Mouse (Mus musculus): ENCODE results near the gene Hdac7.

The Hdac7 gene

DNA sequence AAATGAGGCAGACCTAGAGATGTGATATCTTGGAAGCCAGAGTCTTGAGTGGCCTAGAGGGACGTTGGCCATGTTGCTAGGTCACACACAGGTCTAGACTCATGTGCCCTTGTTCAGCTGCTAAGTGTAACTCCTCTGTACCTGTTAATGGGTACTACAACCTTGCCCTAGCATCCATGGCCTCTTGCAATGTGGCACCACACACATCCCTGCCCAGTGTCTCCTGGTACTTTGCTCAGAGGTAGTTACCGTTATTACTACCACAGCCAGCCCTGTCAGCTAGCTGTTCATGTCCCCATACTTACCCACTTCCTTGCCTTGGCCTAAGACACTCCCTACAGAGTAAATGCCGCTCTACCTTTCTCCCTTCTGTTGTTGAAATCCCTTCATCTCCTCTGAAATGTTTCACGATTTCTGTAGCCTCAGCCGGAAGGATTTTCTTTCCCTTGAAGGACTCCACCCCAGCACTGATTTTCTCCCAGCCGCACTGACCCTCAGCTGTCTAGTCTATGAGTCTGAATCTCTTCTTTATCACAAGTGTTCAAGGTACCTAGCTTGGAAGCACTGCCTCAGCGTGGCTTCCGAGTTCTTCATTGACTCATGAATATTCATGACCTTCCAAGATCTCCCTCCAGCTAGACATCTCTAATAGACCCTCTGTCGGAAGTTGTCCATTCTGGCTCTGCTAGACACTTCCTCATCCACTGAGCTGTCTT, 11.4 kb downstream of the Hdac7 start:
- no peak for DNase-seq (ENCODE audit: low read depth in 1 of 2, low spot score in 2 of 2)

DNA sequence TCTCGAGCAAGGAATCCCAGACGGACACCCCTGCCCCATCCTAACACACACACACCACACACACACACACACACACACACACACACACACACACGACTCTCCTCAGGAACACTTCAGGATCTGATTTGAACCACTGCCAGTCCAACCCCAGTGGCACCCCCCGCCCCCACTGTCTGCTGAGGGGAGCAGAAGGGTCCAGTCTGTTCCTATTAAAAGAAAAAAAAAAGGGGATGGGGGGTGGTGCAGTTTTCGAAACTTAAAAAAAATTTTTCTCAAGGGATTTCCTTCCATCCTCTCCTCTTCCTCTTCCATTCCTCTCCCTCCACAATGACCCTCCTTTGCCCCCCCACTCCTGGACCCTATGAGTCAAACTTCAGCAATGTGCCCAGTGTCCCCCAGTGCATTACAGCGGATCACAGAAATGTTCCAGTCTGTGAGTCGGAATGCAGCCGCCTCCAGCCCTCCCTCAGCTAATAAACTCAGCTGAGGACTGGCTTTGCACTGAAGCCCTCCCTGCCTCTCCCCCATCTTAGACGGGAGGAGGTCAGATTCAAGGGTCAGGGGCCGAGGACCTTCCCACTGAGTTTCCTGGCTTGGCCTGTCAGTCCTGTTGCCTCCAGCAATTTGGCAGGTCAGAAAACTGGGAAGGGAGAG, 12.2 kb downstream of the Hdac7 start:
- no peak for DNase-seq (ENCODE audit: low read depth in 1 of 2, low spot score in 2 of 2)

DNA sequence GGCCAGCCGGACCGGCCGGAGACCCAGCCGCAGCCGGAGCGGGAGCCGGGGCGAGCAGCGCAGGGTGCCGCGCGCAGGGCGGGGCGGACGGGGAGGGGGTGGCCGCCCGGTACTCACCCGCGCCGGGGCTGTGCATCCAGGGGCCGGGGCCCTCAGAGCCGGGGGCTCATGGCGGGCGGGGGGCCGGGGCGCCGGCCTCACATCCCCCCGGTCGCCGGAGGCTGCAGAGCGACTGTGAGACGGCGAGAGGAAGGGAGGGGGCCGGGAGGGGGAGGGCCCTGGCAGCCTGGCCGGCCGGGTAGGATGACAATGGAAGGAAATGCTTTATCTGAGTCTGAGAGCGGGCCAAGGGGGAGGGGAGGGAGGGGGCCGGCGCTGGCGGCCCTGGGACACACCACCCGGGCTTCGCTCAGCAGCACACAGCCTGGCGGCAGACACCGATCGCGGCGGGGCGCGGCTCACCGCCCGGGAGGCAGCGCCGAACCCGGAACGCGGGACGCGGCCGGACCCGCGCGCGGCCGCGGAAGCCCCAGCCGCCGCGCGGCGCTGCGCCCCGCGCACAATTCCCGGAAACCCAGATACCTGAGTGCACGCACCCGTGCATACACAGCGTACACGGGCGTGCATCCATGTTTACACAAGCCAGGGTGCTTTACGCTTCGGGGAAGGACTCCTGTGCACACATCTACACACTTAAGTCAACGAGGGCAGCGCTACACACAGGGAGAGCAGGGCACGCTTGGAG, 12.9 kb downstream of the Hdac7 start:
- no peak for DNase-seq (ENCODE audit: low read depth in 1 of 2, low spot score in 2 of 2)

DNA sequence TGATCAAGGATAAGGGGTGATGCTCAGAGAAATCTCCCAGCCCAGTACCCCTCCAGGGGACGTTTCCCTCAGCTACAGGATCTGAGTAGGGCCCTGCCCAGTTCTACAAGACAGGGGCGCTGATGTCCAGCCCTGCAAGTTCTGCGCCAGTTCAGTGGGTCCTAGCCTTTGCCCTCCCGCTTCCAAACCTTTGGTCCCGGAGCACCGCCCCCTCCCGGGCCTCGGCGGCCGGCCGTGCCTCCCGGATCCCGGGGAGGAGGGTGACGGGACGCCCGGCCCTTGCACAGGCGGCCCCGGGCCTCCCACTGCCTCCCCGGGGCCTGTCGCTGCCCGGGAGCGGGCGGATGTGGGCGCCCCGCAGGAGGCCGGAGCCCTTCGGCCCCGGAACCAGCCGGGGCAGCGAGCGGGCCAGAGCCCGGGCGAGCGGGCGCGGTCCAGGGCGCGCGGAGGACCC, 13.5 kb downstream of the Hdac7 start:
- no peak for DNase-seq (ENCODE audit: low read depth in 1 of 2, low spot score in 2 of 2)

DNA sequence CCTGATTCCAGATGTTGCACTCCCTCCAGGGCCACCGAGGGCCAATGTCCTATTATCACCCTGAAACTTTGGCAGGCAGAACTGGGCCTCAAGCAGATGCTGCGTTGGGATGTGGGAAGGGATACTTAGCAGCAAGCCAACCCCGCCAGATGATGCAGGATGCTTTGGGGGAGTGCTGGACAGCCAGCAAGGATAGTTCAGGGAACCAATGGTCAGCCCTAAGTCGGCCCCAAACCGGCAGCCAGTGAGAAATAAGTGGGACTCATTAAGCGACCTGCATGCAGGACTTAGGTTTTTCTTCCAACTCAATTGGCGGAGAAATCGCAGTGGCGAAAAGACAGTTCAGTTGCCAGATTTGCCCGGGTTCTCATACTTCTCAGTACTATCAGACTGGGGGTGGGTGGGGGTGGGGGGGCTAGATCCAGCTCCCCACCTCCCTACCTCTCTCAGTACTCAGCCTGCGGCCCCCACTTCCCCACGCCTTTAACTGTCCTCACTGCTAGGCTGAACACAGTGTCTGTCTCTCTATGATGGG, 14.0 kb downstream of the Hdac7 start:
- no peak for DNase-seq (ENCODE audit: low read depth in 1 of 2, low spot score in 2 of 2)

DNA sequence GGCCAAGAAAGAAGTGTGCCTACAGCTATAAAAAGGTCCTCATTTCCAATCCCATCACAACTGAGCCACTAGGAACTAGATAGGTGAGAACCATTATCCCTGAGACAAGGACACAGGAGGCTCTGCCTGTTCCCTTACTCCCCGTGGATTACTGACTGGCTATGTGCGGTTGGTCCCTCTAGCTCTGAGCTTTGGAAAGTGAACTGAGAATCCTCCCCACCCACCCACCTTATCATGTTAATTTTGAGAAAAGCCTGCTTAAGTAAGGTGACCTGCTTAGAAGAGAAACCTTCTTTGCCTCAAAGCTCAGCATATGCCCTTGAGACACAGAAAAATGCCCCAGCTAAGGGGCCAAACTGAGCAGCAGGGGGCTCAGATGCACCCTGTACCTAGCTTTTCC, 14.9 kb downstream of the Hdac7 start:
- no peak for DNase-seq (ENCODE audit: low read depth in 1 of 2, low spot score in 2 of 2)

DNA sequence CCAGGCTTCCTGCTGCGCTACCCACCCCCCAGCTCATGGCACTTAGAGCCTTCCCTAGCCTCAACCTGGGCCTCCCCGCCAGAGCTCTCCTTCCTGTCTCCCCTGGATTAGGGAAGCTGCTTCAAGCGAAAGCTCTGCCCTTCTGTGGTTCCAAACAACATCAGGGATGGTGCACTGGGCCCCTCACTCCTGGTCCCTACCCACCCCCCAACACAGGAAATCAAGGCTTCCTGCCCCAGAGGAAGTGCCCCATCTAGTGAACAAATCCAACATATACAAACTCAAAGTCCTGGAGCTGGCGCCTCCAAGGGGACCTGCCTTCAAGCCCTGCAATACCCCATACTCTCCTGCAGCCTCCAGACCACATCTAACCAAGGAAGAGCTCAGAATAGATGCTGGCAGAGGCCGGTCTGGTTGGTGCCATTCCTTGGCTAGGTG, 15.4 kb downstream of the Hdac7 start:
- DNase-seq (ENCODE audit: low read depth in 1 of 2, low spot score in 2 of 2): no peak

DNA sequence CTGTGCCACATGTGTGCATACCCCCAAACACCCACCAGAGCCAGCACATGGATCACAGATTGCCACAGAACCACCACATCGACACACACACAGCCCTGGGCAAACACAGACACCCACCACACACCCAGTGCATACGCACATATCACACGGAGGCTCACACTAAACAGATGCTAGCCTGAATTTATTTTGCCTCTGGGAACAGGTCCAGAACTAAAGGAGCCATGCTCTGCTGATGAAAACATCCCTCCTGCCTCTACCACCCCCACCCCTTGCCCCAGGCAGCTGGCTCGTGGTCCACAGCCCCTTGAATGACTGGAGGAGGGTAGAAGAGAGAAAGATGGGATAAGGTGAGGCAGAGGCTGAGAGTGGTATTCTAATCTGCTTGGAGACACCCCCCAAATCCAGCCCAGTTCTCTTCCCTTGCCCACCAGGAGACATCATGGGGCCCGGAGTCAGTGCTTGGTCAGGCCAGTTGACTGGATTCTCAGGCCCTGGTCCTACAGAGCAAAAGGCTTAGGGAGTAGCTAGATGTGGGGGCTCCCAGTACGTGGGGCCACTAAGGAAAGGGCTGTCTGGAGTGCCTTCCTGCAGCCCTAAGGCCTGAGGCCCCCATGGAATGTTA, 16.0 kb downstream of the Hdac7 start:
- no peak for DNase-seq (ENCODE audit: low read depth in 1 of 2, low spot score in 2 of 2)

DNA sequence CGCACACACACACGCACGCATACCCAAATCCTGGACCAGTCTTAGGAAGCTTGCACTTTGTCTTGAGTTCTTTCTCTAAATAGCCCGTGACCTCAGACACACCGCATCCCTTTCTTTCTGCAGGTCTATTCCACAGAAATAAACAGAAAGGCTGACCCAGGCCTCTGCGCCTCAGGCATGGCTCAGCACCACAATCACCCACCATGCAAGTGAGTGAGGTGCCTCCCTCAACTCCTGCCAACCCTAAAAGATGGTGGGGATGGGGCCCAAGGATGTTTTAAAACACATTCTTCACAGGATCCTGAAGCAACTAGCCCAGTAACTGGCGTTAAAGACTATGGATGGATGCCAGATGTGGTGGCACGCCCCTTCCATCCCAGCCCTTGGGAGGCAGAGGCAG, 16.9 kb downstream of the Hdac7 start:
- DNase-seq (ENCODE audit: low read depth in 1 of 2, low spot score in 2 of 2): no peak

DNA sequence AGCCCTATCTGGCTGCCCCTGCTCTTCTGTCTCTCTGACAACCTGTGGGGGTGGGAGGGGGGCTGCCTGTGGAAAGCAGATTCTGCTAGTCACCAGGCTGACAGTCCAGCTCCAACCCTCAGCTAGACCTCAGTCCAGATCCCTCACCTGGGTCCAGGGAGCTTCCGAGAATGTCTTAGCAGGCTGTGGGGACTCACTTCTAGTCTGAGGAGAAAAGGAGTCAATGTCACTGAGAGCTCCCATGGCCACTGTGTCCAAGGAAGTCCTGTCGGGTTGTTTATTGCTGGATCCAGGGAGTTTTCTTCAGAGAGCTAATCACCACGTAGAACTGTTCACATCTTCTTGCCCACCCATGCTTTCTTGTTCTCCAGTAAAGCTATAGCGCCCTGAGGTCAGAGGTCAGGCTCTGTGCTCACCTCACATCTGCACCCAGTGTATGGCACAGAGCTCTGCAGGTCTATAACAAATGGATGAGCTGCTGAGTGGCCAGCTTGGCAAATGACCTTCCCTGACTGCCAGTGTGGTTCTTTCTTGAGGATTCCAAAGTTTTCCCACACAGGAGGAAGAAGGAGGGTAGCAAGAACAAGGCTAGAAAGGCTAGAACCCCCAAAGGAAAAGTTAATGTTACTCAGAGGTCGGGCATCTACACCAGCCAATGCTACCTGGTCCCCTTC, 17.6 kb downstream of the Hdac7 start:
- DNase-seq (ENCODE audit: low read depth in 1 of 2, low spot score in 2 of 2): no peak

DNA sequence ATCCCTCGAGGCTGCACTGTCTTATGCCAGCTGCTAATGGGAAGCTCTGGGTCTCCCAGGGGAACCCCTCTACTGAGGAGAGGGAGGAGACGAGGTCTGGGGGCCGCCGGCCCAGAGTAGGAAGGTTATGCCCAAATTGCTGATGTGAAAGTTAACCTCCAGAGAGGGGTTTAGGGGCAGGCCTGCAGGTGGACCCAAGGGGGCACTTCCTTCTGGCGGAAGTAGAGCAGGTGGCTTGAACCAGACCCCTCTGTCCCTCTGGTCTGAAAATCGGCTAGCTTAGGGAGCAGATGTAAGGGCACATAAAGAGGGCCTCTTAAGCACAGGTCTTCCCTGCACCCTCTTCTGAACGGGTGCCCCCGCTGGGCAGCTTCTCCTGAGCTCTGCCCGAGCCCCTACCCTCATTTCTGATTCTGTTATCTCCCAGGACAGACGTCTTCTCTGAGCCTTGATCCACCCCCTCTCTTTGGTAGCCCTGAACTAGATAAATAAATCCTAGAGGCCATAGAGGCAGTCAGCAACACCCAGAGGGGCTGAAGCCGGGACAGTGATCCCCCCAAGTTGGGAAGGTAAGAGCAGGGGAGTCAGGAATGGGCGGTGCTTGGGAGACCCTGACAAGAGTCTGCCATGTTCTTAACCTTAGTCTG, 18.2 kb downstream of the Hdac7 start:
- no peak for DNase-seq (ENCODE audit: low read depth in 1 of 2, low spot score in 2 of 2)

DNA sequence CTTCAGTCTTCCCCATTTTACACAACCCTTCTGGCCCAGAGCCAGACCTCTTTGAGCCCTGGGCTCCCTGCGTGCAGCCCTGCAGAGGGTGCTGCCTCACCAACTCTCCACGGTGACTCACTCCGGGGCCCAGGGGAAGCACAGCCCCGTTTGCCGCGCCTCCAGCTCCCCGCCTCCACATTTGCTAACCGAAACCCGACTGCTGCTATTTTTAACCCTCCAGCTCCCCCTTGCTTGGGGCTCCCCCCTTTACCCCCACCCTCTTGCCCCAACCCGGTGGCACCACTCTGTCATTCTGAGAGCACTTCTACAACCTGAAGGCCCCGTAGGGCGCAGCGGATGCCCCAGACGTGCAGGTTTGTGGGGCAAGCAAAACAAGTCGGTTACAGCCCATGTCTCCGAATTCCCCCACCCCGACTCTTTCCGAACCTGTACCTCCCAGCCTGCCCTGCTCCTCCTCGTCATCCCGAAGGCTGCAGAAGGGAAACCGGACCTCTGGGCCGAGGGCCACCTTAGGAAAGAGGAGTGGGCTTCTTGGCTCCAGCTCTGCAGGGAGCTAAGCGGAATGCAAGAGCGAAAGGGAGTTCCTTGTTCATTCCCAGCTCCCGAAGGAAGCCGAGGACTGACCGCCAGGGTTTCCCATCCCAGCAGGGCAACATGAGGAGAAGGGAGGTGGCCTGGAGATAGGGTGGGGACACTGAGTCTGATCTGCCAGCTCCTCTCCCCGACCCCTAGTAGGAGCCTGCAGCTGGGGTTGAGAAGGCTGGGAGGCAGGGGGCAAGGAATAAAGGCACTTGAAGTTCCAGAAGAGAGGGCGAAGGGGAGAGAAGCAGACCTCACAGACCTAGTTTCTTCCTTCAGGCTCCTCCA, 19.0 kb downstream of the Hdac7 start:
- peak; percentile 82 to 84 for DNase-seq (ENCODE audit: low read depth in 1 of 2, low spot score in 2 of 2)

DNA sequence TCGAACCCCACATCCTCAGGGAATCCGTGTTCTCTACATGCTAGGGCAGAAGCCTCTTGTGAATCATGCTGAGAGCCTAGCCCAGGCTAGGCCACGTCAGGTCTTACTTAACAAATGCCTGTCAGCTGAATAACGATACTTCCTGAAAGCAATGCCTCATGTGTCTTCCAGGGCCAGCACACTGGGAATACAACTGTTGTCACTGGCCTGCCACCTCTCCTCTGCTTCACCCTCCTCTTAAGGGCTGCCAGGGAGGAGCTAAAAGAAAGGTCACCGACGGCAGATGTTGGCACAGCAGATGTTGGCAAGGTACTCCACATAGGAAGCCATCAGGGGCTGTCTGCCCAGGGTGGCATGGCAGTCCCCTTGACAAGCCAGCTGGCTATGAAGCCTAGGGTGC, 20.3 kb downstream of the Hdac7 start:
- DNase-seq (ENCODE audit: low read depth in 1 of 2, low spot score in 2 of 2): no peak

DNA sequence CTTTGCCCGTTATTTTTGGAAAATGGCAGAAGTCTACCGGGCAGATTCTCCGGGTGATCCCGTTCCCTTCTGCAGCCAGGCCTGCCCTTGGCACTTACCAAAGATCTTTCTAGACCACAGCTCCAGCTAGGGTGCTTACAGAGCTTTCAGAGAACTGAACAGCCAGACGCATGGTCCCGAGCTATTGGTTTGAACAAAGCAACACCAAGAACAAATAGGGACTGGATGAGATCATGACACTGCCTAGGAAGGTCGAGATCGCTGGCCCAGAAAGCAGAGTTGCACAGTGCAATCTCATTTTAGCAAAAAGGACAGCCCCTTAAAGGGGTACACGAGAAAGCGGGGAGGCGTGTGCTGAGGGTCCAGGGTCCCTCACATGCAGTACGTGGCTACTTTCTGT, 20.8 kb downstream of the Hdac7 start:
- DNase-seq (ENCODE audit: low read depth in 1 of 2, low spot score in 2 of 2): no peak

DNA sequence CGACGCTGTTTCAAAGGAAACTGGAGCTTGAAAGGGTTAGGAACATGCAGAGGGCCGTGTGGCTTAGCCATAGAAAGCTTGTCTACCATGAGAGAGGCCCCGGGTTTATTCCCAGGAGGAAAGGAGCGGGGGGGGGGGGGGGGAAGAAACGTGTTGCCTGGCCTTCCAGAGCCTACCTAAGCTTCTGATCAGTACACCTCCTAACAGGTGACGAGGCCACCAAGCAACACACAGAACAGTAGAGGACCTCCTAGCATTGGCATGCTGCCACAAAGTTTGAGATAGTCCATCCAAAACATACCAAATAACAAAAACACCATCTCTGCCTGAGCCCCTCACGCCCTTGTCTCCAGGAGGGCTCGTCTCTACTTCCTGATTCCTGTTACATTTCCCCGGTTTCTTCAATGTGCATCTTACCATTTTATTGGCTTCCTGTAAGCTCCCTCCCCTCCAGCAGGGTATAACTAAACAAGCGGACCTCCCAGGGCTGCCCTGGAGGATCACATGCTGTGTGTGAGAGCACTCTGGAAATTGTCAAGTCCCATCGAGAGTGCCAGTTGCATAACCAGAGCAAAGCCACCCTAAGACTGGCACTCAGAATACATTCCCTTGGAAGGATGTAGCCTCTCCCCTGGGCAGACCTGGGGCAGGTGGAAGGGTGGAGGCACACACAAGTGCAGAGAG, 21.6 kb downstream of the Hdac7 start:
- DNase-seq (ENCODE audit: low read depth in 1 of 2, low spot score in 2 of 2): no peak

DNA sequence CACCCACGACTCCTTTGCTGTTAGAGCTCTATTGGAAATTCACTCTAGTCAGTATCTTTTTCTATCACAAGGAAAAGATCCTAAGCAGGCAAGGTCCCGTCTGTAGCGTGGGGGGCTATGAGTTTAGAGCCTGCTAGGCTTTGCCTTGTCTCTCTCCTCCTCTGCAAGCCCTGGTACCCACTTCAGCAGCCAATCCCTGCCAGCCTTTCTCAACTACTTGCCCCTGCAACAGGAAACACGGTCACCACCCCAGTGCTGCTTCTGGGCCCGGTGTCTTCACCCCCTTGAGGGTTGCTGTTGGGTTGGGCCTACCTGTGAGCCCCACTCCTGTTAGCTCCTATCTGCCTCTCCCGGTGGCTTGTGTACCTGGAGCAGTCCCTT, 22.3 kb downstream of the Hdac7 start:
- DNase-seq (ENCODE audit: low read depth in 1 of 2, low spot score in 2 of 2): no peak

DNA sequence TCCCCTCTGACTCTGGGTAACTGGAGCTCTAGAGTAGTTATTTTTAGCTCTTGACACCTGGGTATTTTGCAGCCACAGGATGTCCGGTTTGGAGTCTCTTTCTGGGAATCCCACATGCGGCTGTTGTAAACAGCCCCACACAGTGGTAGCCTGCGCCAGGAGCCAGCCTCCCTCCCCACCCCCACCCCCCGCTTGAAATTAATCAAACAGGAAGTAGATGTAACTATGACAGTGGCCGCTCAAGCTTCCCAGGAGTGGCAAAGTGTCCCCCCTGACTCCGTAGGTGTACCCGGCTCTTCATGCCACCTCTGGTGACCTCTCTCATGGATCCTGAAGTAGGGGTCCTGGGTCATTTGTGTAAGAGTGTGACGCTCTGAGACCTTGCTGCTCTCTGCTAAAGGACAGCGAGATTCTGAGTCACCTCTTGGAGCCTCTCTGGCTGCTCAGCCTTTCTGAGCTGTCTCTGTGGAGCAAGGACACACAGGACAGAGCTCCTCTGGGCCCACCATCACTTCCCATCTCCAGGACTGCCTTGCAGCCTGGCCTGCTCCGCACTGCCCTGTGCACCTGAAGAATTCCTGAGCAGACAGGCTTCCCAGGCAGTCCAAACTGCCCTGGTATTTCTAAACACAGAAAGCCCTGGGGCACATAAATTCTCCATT, 22.9 kb downstream of the Hdac7 start:
- DNase-seq (ENCODE audit: low read depth in 1 of 2, low spot score in 2 of 2): no peak

DNA sequence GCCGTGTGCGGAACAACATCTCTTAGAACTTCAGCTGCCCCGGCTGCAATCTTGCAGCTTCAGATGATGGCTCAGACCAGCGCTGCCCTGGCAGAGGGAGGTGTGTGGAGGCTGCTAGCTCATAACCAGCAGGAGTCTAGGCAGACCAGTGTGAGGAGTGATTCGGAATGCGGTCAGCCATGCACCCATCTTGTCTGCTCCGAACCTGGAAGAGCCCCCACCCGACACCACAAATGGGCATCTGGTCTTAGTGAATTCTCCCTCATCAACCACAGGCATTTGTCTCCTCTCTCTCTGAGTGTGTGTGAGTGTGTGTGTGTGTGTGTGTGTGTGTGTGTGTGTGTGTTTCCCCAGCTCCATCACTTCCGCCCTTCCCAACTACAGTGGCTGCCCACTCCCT, 24.4 kb downstream of the Hdac7 start:
- DNase-seq (ENCODE audit: low read depth in 1 of 2, low spot score in 2 of 2): no peak
